Mouse (Mus musculus): Measurements from ENCODE around the gene Rae1. TPM values are rescaled to one million over a fixed set of nuclear protein-coding genes. Genes with fewer than 3 reads are reported as not detected.

Rae1 gene
- polyA plus RNA-seq, 1 experiment from 2014 or later: 150 TPM

GRCm38 (mm10) chr2:173027824-173028495 lies 28.0 kb downstream of the Rae1 start:
- H3K27me3 ChIP-seq: no peaks in the 10 kb centered on the region
- H3K4me3 ChIP-seq: no peak overlapping the region
- 0 out of 2 replicates have a peak overlapping the region, but pooled peaks have one; percentile 5 for H3K4me2 ChIP-seq (replicated peaks)
- H3K4me1 ChIP-seq: peaks cover 37% of the 10 kb centered on the region
- no peak for ATAC-seq (ENCODE audit: insufficient number of reproducible peaks, insufficient read depth, low FRiP score, low TSS enrichment)
- 75% methylated on average over 4 of the region's 4 CpGs for WGBS
- H3K27ac ChIP-seq: no peak overlapping the region
- no peaks in the 10 kb centered on the region for H3K9me3 ChIP-seq
- peaks cover 62% of the 10 kb centered on the region for H3K36me3 ChIP-seq
- no peak overlapping the region for H3K9ac ChIP-seq

DNA sequence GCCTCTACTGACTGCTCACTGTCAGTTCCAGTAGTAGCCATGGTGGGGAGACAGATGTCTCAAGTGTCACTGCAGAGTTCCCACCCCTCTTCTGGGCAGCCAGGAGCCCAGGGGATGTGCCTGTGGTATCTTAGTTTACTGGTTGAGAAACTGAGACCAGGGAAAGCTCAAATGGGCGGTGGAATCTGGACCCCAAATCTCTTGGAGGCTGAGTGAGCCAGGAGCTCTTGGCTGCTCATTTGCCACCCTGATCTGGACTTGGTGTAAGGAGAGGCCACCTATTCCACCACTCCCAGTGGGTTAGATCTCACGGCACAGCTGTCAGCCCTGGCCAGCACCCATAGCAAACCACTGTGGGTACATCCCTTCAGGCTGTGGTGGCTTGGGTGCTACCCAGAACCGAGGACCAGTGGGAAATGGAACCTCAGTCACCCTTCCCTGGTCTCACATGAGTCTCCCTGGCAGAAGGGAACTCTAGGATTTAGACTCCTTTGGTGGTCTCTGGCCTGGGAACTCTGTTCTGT lies 28.7 kb downstream of the Rae1 start:
- no peak overlapping the region for H3K9ac ChIP-seq
- peaks cover 68% of the 10 kb centered on the region for H3K36me3 ChIP-seq
- ATAC-seq (ENCODE audit: insufficient number of reproducible peaks, insufficient read depth, low FRiP score, low TSS enrichment): no peak

DNA sequence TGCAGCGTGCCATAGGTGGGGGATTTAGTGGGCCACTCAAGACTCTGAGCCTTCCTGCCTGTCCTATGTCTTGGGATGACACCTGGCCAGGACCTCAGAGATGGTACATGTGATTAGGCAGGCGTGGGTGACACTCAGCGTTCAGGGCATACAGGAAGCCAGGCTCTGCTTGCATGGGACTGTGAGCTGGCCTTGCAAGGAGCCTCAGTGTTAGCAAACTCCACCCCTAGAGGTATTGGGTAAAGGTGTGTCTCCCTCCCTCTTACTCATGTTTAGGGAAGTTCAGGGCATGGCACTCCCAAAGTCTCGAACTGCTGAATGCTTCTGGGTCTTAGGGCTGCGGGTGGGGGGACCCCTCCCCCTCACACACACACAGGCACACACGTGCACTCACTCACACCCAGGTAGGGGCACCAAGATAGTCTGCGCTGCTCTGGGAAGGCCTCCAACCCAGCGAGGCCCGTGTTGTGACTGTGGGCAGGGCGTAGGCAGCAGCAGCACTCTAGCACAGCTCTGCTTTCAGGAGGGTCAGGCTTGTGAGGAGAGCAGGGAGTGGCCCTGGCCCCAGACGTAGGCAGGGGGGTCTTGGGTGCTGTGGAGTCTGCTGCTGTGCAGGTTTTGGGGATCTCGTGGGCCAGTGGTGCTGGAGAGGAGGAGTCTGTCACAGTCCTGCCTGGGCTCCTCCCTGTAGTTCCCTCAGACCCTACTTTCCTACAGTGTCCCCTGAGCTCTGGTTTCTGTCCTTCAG lies 30.8 kb downstream of the Rae1 start:
- Histone ChIP-seq H3K9me3 (no peaks in the 10 kb centered on the region), H3K9ac (no peak overlapping the region), H3K27me3 (no peaks in the 10 kb centered on the region), H3K4me2 (replicated peaks) (no peak overlapping the region), H3K4me3 (no peak overlapping the region), H3K4me1 (peaks cover 14% of the 10 kb centered on the region), H3K36me3 (peaks cover 85% of the 10 kb centered on the region), H3K27ac (no peak overlapping the region)
- no peak for ATAC-seq (ENCODE audit: insufficient number of reproducible peaks, insufficient read depth, low FRiP score, low TSS enrichment)
- 77% methylated on average over 12 of the region's 12 CpGs for WGBS

More for the DNA sequence above, 28.7 kb downstream of the Rae1 start:
- no peaks in the 10 kb centered on the region for H3K27me3 ChIP-seq
- no peak overlapping the region for H3K27ac ChIP-seq
- H3K9me3 ChIP-seq: no peaks in the 10 kb centered on the region
- H3K4me2 ChIP-seq (replicated peaks): no peak overlapping the region
- H3K4me3 ChIP-seq: no peak overlapping the region
- 76% methylated on average over 3 of the region's 3 CpGs for WGBS
- H3K4me1 ChIP-seq: peaks cover 31% of the 10 kb centered on the region

- Histone ChIP-seq H3K27me3 (no peaks in the 10 kb centered on the region), H3K36me3 (peaks cover 68% of the 10 kb centered on the region), H3K4me1 (no peaks in the 10 kb centered on the region), H3K27ac (no peak overlapping the region), H3K9ac (no peak overlapping the region), H3K9me3 (no peaks in the 10 kb centered on the region), H3K4me2 (replicated peaks) (no peak overlapping the region), H3K4me3 (no peak overlapping the region)
- ATAC-seq (ENCODE audit: insufficient number of reproducible peaks, insufficient read depth, low FRiP score, low TSS enrichment): no peak
- 96% methylated on average over 13 of the region's 13 CpGs for WGBS
These were observed 33.6 kb downstream of the Rae1 start for GRCm38 (mm10) chr2:173033531-173033930.

DNA sequence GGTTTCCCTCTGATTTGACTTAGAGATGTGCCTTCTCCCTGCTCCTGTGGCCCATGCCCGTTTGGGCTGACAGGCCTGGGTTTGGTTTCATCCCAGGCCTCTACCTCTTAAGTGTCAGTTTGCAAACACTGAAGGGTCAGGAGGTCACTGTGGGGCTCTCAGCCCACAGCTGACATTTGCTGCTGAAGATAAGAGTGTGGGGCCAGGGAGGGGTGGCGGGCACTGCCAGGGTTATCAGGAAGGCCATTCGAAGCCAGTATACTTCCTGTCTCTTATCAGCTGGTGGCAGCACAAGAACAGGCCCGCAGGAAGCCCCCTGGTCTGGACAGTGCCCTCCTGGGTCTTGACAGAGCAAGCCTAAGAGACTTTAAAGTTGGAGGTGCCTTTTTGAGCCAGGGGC lies 35.1 kb downstream of the Rae1 start:
- Histone ChIP-seq H3K9me3 (no peaks in the 10 kb centered on the region), H3K27ac (no peak overlapping the region)
- no peak for ATAC-seq (ENCODE audit: insufficient number of reproducible peaks, insufficient read depth, low FRiP score, low TSS enrichment)

GRCm38 (mm10) chr2:173035653-173036052 lies 35.7 kb downstream of the Rae1 start:
- H3K9ac ChIP-seq: no peak overlapping the region
- no peak for ATAC-seq (ENCODE audit: insufficient number of reproducible peaks, insufficient read depth, low FRiP score, low TSS enrichment)
- no peak overlapping the region for H3K27ac ChIP-seq
- no peaks in the 10 kb centered on the region for H3K4me1 ChIP-seq
- no peak overlapping the region for H3K4me3 ChIP-seq
- no peaks in the 10 kb centered on the region for H3K9me3 ChIP-seq
- no peak overlapping the region for H3K4me2 ChIP-seq (replicated peaks)
- WGBS: 89% methylated on average over 5 of the region's 5 CpGs
- H3K36me3 ChIP-seq: peaks cover 51% of the 10 kb centered on the region
- no peaks in the 10 kb centered on the region for H3K27me3 ChIP-seq

More for the DNA sequence above, 35.1 kb downstream of the Rae1 start:
- WGBS: 69% methylated on average over 4 of the region's 4 CpGs
- Histone ChIP-seq H3K4me1 (no peaks in the 10 kb centered on the region), H3K4me2 (replicated peaks) (no peak overlapping the region), H3K27me3 (no peaks in the 10 kb centered on the region), H3K4me3 (no peak overlapping the region), H3K36me3 (peaks cover 58% of the 10 kb centered on the region), H3K9ac (no peak overlapping the region)

GRCm38 (mm10) chr2:173036055-173036454 lies 36.1 kb downstream of the Rae1 start:
- Histone ChIP-seq H3K36me3 (peaks cover 47% of the 10 kb centered on the region), H3K9ac (no peak overlapping the region), H3K4me1 (no peaks in the 10 kb centered on the region), H3K9me3 (no peaks in the 10 kb centered on the region), H3K27me3 (no peaks in the 10 kb centered on the region), H3K4me3 (no peak overlapping the region), H3K27ac (no peak overlapping the region), H3K4me2 (replicated peaks) (no peak overlapping the region)
- ATAC-seq (ENCODE audit: insufficient number of reproducible peaks, insufficient read depth, low FRiP score, low TSS enrichment): no peak
- WGBS: 89% methylated on average over 5 of the region's 5 CpGs

DNA sequence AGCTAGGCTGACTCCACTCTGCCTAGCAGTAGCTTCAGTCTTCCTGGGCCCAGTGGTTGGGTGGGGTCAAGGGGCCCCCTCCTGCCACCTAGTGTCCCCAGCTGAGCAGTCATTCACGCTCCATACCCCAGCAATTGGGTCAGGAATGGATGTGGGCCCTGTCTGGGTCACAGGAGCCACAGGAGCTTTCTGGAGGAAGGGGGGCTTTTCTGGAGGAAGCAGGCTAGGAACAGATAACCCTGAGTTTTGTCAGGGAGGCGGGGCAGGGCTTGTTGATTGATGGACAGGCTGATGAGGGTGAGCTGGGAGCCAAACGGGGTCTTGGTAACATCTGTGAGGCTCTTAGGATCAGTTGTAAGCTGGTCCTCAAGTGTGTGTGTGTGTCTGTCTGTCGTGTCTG lies 36.7 kb downstream of the Rae1 start:
- Histone ChIP-seq H3K36me3 (peaks cover 42% of the 10 kb centered on the region), H3K27ac (no peak overlapping the region), H3K9me3 (no peaks in the 10 kb centered on the region), H3K4me2 (replicated peaks) (no peak overlapping the region), H3K9ac (no peak overlapping the region), H3K27me3 (no peaks in the 10 kb centered on the region), H3K4me3 (no peak overlapping the region), H3K4me1 (no peaks in the 10 kb centered on the region)
- 60% methylated on average over 4 of the region's 4 CpGs for WGBS
- ATAC-seq (ENCODE audit: insufficient number of reproducible peaks, insufficient read depth, low FRiP score, low TSS enrichment): no peak

DNA sequence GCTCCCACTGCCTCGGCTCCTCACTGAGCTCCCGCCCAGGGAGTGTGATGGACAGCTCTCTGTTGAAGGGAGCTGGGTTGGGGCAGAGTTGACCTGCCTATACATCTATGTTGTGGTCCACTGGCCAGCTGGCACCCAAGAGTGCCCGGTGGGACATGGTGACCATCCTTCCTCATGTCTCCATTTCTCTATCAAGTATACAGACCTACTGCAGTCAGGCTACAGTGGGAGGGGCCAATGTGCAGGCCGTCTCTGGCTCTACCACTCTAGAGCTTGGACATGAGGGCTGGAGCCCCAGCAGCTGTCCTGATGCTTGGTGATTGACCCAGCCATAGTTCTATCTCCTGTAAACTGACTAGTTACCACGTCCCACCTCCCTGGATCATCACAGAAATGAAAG lies 37.4 kb downstream of the Rae1 start:
- Histone ChIP-seq H3K9ac (no peak overlapping the region), H3K9me3 (no peaks in the 10 kb centered on the region), H3K27ac (peak overlapping the region; percentile 11; the same call in 1 of the 2 replicates), H3K4me1 (no peaks in the 10 kb centered on the region), H3K4me3 (no peak overlapping the region), H3K4me2 (replicated peaks) (no peak overlapping the region), H3K27me3 (no peaks in the 10 kb centered on the region), H3K36me3 (peaks cover 34% of the 10 kb centered on the region)
- 83% methylated on average over 5 of the region's 5 CpGs for WGBS
- ATAC-seq (ENCODE audit: insufficient number of reproducible peaks, insufficient read depth, low FRiP score, low TSS enrichment): no peak

- Histone ChIP-seq H3K4me2 (replicated peaks) (no peak overlapping the region), H3K4me1 (0 out of 2 replicates have a peak, but pooled peaks cover 1% of the 10 kb centered on the region), H3K36me3 (peaks cover 28% of the 10 kb centered on the region), H3K27me3 (no peaks in the 10 kb centered on the region), H3K4me3 (no peak overlapping the region), H3K9ac (no peak overlapping the region), H3K9me3 (no peaks in the 10 kb centered on the region), H3K27ac (no peak overlapping the region; the same call in 1 of the 2 replicates)
- 72% methylated on average over 7 of the region's 7 CpGs for WGBS
- ATAC-seq (ENCODE audit: insufficient number of reproducible peaks, insufficient read depth, low FRiP score, low TSS enrichment): no peak
These were observed 38.1 kb downstream of the Rae1 start for GRCm38 (mm10) chr2:173037827-173038607.

DNA sequence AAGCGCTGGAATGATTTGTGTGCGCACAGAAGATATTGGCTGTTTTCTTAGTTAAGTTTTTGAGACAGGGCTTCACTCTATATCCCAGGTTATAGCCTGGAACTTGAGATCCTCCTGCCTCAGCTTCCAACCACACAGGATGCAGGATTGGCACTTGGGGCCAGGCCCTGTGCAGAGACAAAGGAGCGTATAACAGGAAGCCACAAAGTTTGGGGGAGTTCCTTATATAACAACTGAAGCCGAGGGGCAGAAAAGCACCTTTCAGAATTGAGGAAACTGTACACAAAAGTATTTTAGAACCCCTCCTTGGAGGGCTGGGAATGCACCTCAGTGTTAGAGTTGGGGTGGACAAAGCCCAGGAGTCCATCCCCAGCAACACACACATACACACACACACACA lies 39.1 kb downstream of the Rae1 start:
- Histone ChIP-seq H3K9me3 (no peaks in the 10 kb centered on the region), H3K4me1 (0 out of 2 replicates have a peak, but pooled peaks cover 5% of the 10 kb centered on the region), H3K4me2 (replicated peaks) (no peak overlapping the region), H3K36me3 (peaks cover 17% of the 10 kb centered on the region), H3K4me3 (no peak overlapping the region), H3K9ac (no peak overlapping the region), H3K27ac (no peak overlapping the region), H3K27me3 (no peaks in the 10 kb centered on the region)
- WGBS: 90% methylated on average over 4 of the region's 4 CpGs
- ATAC-seq (ENCODE audit: insufficient number of reproducible peaks, insufficient read depth, low FRiP score, low TSS enrichment): no peak

Measured in embryonic facial prominence, embryonic 12.5 days (tissue).